Mouse (Mus musculus): ENCODE measurements at regions not wholly inside any gene's neighbourhood (a gene's known extent, or its start where the extent isn't known, plus 50 kb on each side); places are given as distances from the start of the nearest gene placed in this dataset.

DNA sequence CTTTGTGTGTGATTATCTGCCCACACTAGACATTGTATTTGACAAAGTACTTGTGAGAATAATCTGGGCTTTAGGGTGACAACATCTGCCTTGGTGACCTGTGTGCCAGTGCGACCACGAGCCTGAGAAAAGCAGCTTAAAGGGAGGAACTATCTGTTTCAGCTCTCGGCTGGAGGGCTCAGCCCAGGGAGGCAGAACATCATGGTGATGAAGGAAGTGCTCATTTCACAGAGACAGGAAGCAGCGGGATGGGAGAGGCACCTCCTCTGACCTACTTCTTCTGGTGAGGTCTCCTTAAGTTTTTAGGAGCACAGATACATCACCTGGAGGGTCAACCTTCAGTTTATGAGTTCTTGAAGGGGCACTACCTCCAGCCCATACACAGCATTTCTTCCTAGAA, 89.8 kb downstream of the Kif26a start:
- DNase-seq (ENCODE audit: low read depth) = no peak

DNA sequence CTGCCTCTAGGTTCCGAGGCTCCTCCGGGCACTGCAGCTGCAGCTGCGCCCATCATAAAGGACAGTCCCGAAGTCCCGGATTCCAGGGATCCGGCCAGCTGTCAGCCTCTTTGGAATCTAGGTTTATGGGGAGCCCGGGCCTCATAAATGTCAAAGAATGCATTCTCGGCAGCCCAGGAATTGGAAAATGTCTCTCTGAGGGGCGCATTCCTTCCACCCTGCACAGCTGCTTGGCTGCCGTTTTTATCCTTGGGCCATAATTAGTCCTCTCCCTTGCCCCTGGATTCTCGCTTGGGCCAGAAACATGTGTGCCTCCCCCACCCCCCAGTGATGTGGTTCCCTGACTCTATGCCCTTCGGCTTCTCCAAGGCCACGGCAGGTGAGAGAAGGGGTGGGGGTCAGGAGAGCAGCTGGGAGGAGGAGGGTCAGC, 91.1 kb downstream of the Kif26a start:
- no peak for DNase-seq (ENCODE audit: low read depth)

DNA sequence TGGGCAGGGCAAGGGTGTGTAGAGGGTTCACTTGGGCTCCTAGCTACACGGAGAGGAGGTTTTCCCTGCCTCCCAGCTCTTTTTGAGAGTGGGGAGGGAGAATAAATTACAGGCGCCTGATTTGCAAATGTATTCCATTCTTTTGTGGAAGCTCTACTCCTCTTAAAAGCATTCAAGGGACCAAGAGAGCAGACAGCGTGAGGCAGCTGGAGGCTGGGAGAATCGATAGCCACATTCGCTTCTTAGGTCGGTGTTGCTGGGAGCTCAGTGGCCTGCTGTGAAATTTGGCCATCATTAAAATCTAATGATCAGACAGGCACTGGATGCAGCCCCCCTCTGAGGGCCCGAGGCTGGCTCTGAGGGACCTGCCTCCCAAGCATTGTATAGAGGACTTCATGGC, 92.8 kb downstream of the Kif26a start:
- no peak for DNase-seq (ENCODE audit: low read depth)

DNA sequence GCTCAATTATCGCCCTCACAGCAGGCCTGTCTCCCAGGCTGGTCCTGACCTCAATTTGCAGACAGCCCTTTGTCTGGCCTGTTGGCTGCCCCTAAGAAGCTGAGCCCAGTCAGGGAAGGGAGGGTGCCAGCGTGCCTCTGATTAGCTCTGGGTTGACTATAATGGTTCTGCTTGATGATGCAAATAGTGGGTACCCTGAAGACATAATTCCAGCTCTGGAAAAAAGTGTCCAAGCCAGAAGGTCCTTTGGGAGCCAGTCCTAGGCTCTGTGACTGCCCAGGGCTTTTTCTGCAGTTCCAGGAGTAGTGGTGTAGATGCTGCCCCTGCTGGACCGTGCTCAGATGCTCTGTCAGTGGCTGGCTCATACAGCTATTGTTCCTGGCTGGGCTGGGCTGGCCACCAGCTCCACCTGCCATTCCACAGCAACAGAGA, 95.7 kb downstream of the Kif26a start:
- DNase-seq (ENCODE audit: low read depth) = no peak

DNA sequence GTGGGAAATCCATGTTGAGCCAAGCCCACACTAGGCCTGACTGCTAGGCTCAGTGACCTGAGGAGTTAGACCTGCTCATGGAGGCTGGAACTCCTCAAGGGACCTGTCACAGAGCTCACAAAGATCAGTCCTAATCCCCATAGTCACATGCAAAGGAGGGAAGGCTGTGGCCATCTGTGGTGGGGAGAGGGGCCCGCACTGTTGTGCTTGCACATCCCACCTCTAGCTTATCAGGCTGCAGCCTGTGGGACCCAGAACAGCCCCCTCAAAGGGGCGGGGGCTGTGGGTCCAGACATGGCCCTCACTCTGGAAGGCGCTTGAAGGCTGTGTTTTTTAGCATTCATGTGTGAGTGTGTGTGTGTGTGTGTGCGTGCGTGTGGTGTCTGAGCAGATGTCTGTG, 97.2 kb downstream of the Kif26a start:
- DNase-seq (ENCODE audit: low read depth) = no peak

DNA sequence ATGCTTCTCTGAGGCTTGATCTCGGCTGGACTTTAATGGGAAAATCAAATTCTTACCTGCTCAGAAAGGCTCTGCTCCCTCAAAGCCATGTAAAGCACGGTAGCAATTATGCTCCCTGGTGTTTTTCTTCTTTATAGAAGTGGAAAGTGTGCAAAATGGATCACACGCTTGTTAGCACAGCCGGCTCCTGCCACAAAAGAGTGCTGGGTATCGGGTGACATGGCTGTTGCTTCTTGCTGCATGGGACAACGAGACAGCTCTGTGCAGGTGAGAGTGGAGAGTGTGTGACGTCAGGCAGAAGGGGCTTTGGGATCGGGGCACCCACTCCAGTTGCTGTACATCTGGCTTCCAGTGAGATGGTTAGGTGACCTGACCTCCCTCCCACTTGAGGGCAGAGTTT, 104.9 kb downstream of the Kif26a start:
- no peak for DNase-seq (ENCODE audit: low read depth)

DNA sequence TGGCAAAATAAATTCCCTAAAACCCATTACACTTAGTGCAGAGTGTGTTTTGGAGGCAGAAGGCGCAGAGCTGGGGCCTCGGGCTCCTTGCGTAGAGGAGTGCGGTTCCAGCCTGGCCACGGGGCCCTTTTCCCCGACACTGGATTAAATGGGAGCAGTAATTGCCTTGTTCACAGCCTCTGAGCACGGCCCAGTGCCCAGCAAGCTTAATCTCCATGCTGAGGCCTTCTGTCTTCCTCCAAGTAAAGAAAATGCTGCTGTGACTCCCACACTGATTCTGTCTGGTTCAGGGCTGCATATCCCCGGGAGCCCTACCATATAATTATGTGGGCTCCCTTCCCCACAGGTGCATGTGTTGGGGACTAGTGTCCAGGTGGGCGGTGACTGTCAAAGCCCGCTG, 107.5 kb downstream of the Kif26a start:
- no peak for DNase-seq (ENCODE audit: low read depth)

DNA sequence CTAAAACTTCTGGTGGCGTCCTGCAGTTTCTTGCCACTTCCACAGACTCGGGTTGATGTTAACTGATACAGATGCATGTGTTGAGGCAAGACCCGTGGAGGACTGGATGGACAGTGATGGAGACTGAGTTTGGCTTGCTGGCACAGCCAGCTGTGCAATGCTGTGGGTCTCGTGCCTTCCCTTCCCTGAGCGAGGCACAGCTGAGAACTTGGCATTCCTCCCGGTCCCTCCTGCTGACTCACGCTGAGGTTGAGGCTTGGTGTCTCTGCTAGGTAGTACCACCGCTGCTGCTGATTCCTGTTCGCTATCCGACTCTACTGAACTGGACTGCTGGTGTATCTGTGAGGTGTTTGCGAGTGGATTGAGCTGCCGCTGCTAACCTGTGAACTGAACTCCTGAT, 109.2 kb downstream of the Kif26a start:
- DNase-seq (ENCODE audit: low read depth) = no peak

DNA sequence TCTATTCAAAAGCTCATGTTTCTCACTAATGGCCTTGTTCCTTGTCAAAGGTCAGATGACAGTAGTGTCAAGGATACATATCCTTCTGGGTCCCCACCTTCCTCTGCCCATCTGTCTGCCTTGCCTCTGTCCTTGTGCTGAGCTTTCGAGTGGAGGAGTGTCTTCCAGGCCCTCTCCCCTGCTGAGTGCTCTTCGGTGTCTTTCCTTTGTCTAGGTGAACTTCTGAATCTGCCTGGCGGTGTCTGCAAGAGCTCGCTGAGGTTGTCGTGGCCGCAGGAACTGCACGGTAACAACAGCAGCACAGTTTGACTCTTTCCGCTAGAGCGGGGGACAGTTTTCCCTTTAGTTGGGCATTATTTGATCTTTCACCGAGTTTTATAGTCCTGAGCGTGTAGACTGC, 111.7 kb downstream of the Kif26a start:
- DNase-seq (ENCODE audit: low read depth) = no peak

DNA sequence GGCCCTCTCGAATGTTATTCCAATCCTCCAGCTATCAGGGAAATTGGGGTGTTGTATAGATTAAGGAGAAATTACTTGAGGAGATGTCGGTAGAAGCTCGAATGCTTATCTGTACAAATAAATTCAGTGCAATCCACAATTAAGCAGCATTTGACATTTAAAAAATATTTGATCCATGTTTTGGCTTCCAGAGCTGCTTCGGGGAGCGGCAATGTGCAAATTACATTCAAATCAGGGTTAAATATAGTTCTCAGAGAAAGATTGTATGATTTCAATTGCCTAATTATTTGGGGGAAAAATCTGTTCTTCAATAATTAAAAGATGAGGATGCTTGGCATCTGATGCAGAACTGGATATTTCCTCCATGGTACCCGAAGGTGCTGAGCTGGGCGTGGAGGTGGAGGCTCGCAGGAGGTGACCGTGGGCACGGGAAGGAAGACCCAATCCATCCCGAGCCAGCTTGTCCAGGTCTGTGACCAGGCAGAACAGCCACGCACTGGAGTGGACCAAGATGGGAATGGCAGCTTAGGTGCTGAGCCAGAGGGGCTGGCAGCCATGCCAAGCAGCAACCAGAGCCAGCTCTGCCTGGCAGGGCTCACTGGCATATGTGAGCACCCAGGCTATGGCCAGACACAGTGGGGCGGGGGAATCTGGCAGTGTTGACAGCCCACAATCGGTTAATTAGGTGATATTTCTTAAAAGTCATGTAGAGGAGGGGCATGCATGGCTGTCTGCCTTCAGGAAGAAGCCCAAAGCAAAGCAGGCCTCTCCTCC, 117.5 kb downstream of the Kif26a start:
- DNase-seq (ENCODE audit: low read depth) = no peak

DNA sequence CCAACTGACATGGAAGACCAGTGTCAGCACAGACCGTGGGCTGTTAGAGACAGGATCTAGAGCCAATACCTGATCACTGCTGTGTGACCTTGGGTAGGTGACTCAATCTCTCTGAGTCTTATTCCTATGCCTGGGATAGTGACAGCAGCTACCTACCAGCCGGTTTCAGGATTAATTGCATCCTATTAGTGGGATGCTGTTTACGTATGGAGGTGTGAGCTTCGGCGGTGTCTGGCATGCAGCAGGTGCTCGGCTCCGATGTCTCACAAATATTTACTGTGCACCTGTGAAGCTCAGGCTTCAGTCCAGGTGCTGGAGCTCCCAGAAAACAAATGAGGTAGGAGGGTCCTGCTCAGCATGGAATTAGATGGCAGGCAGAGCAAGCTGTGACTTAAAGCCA, 118.2 kb downstream of the Kif26a start:
- DNase-seq (ENCODE audit: low read depth) = no peak

DNA sequence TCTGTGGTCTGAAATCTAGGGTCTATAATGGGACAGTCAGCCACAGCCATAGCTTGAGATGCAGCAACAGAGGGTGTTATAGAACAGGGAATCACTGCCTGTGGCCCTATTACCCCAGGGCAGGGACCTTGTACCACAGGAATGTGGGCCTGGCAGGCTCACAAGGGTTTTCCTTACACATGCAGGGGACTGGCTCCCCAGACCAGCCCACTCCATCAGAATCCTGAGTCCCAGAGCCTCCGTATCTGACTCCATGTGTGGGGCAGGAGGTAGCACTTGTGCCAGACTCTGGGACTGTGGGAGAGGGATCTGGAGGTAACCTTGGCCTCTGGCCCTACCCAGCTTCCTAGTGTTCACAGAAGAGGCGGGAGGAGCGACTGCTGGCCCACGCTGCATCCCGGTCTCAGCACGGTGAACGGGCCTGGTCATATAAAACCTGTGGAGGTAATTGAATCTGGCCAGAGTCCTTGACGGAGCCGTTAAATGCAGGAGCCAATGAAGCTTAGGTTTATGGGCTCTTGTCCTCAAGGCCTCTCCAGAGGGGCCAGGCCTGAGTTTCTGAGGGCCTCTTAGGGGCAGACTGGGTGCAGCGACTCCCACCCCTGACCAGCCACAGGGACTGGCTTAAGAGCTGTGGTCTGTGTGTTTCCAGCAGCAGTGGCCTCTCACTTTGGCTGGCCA, 119.4 kb downstream of the Kif26a start:
- no peak for DNase-seq (ENCODE audit: low read depth)

DNA sequence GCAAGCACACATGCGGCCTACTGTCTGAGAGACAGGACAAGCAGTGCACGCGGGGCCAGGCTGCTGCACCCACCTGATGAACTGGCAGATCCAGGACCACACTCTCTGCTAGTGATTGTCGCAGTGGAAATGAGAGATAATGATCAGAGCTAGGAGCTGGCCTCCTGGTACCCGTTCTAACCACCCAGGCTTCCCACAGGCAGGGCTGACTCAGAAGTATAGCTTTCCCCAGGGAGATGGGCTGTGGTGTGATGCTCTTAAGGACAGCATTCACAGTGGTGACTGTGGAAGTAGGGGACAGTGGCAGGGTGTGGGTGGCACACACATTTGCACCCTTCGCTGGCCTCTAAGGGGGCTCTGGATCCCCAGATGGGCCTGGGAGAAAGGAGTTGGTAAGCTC, 128.0 kb downstream of the Kif26a start:
- no peak for DNase-seq (ENCODE audit: low read depth)

DNA sequence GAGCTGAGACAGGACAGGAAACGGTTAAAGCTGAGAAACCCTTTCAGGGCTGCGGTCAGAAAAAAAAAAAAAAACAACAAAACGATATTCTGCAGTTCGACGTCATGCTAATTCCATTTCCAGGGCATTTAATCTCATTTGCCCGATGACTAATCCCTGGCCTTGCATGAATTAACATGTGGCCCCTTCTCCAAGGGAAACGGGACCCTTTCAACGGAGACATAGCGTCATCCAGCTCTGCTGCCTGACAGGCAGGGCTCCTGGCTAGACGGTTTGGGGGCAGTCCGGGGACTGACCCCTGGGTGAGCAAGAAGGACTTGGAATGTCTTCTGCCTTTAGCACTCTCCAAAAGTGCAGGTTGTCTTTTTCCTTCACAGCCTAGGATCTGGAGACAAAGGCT, 128.7 kb downstream of the Kif26a start:
- no peak for DNase-seq (ENCODE audit: low read depth)

DNA sequence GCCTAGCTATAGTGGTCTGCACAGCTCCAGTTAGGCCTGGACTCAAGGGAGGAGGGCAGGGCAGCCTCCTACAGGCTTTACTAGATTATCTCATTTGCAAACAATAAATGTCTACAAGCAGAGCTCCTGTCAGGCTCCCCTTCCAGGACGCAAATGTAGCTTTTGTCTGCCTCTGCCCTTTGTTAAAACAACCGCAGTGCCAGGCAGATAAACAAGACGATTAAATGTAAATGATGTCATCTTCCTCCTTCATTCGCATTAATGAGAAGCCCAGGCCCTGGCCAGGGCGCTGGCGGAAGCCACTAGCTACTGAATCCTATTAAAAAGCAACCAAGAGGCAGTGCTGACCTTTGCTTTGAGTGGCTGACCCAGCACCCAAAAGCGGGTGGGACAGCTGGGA, 130.6 kb downstream of the Kif26a start:
- no peak for DNase-seq (ENCODE audit: low read depth)

DNA sequence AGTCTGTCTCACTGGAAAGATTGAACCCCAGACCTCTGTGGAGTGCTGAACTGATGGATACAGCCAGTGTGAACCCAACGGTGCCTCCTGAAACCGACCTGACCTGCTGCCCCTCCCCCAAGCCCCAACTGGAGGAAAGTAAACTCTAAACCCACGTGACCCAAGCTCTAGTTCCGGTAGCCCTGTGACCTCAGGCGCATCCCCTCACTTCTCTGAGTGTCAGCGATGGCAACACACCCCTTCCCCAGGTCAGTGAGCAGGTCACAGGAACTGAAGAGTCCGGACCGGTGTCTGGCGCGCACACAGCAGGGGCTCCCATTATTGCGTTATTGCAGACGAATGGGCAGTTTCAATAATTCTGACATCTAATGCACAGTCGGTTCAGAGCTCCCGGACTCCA, 131.5 kb downstream of the Kif26a start:
- no peak for DNase-seq (ENCODE audit: low read depth)

DNA sequence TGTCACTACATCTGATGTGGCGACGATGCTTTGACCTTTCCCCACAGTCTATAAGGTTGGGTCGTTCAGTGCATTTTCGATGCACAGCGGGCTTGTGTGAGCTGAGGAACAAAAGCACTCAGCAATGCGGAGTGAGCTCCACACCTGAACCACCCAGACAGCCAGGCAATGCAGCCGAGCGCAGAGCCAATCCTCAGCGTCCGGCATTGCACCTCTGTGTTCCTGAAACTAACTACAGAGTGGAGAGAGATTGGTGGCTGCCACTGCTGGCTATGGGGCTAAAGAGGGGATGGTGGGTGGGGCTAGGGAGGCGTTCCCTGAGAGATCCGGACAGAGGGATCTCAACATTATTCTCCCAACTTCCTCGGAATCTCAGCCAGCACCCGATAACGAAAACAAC, 139.1 kb downstream of the Kif26a start:
- no peak for DNase-seq (ENCODE audit: low read depth)

DNA sequence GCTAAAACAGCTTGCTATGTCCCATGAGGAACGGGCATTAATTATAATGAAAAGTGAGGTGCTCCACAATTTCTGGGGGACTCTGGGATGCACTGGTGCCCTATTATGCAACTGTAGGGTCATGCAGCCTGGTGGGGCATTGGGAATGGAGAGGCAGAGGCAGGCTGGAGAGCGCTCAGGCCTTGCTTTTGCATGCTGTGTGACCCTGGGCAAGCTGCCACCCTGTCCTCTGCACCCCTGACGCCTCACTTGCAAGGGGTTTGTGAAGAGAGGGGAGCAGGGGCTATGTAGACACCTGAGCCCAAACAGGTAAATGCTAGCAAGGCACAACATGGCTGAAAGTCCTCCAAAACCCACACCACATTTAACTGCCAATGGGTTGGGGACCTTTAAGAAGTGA, 142.8 kb downstream of the Kif26a start:
- DNase-seq (ENCODE audit: low read depth) = no peak

DNA sequence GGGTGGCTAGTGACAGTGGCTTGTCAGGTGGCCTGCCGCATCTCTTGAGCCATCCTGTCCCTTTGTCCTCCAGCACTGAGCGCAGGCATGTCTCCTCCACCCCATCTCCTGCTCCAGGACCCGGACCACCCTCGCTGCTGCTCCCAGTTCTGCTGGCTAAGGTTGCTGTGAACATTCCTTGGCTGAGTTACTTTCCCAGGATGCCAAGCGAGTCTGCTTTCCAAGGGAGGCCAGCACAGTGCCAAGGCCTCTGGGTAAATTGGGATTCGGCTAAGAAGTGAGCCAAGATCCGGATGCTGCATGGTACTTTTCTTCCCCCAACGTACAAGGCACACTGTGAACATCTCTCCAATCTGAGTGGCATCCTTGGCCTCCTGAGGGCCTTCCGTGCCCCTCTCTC, 144.3 kb downstream of the Kif26a start:
- no peak for DNase-seq (ENCODE audit: low read depth)

DNA sequence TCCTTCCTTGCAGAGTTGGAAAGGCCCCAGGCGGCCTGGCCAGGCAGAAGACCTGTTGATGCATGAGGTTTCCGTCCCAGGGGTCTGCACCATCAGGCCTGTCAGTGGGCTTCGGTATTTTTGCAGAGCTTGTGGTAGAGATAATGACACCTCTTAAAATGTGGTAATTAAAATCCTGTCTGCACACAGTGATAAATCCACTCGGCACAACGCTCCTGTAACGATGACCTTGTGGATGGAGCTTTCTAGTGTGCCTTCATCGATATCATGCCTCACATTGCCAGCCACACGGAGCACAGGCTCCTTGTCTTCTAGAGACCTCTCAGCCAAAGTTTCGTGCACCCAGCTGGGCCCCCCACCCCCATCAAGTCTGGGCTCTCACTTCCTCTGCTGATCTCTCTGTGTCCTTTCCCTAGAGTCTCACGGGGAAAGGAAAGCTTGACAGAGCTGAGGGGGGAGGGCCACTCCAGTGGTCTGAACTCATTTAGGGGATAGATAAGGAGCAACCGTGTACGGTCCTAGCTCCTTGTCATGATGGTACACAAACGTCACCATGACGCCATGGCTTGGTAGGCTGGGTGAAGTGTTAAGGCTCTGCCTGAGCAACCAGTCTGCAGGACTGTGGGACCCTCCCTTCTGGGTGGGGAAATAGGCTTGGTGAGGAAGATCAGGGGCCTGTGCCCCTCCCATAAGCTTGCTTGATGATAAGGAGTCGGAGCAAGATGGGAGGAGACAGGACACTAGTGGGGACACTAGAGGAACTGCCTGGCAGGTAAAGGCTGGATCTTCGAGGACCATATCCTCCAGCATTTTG, 145.9 kb downstream of the Kif26a start:
- no peak for DNase-seq (ENCODE audit: low read depth)

DNA sequence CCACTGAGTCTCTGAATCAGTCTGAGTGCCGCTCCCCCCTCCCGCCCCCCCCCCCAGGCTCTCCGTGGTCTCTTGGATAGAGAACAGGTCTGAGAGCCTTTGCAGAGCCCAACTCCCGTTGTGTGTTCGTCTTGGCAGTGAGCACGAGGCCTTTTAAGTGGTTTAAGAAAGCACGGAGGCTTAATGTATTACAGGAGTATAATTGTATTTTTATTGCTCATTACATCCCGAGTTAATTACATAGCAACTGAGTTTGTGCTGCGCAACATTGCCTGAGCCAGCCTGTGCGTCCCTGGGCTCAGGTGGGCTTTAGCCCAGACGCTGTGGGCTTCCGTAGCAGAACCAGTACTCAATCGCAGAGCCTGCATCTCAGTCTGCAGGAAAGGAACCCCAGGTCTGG, 147.1 kb downstream of the Kif26a start:
- no peak for DNase-seq (ENCODE audit: low read depth)

DNA sequence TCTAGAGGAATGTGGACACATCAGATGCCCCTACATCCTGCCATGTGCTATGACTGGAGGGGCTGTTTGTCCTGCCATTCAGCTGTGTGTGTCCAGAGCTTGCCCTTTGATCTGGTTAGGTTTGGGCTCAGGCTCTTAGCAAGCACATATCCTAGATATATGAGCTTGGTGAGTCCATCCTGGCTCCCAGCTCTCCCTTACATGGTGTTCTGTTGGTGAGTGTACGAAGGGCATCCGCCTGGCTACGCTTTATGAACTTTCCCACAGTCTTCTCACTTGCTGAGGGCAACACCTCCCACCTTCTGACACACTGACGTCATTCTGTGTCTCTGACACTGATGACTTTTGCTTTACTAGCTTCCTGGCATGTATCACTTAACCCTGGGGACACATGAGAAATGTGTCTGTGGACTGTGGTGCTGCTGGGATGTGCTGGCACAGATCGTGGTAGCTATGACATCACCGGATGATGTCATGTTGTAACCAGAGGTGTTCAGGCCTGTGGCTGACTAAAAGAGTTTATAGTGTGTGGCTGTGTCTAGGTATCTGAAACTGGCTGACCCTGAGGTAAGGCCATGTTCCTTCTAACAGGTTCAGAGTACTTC, 149.4 kb downstream of the Kif26a start:
- DNase-seq (ENCODE audit: low read depth) = no peak

DNA sequence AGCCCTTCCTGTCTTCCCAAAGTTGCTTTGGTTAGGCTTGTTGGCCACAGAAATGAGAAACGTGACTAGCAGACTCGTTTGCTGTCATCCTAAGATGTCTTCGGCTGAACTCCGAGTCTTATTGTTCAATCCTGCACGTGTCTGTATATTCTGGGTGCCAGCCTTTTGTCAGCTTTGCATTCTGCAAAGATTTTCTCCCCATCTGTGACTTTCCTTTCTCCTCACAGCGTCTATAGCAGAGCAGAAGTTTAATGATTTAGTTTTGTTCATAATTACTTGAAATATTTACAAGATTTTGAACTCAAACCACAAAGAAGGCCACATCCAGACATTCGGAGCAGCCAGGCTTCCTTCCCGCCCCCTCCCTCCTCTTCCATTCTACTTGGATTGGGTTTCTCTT, 152.5 kb downstream of the Kif26a start:
- DNase-seq (ENCODE audit: low read depth) = no peak

Data from naive thymus-derived CD4-positive, alpha-beta T cell, adult 2 months (primary cell).